Comparison of ENCODE assay signal across 8 mouse cellular contexts in genomic region chr10:99203577-99204487, GRCm38 (mm10). TPM values are rescaled to one million over a fixed set of nuclear protein-coding genes. Genes with fewer than 3 reads are reported as not detected.
DNase-seq lines count a peak whose midpoint lies in the region; ATAC-seq and TF ChIP-seq lines count a peak whose summit lies in the region.

No protein-coding gene starts in this region.

- no peaks in the 10 kb centered on the region; the same call in none of the 2 replicates for H3K4me1 ChIP-seq in lung, adult 2 months (ENCODE audit: control insufficient read depth, insufficient read depth, low read length)
- H3K4me1 ChIP-seq in forebrain, embryonic 10.5 days, result peaks cover 51% of the 10 kb centered on the region
- H3K4me1 ChIP-seq in hindbrain, embryonic 13.5 days (replicated peaks), result peaks cover 21% of the 10 kb centered on the region
- peaks cover 23% of the 10 kb centered on the region for H3K4me1 ChIP-seq in liver, embryonic 12.5 days
- peaks cover 2% of the 10 kb centered on the region; the same call in 1 of the 2 replicates for H3K4me1 ChIP-seq in neural tube, embryonic 11.5 days (ENCODE audit: control insufficient read depth, insufficient read depth, low read length)

- H3K9ac ChIP-seq in hindbrain, embryonic 13.5 days, result peak overlapping the region; percentile 55
- H3K9ac ChIP-seq in liver, embryonic 12.5 days, result peak overlapping the region; percentile 45
- H3K9ac ChIP-seq in neural tube, embryonic 11.5 days (ENCODE audit: low read length), result peak overlapping the region; percentile 47

- H3K27me3 ChIP-seq in forebrain, embryonic 10.5 days (ENCODE audit: poor library complexity, severe bottlenecking), result no peaks in the 10 kb centered on the region; the same call in 1 of the 2 replicates
- no peaks in the 10 kb centered on the region for H3K27me3 ChIP-seq in hindbrain, embryonic 13.5 days
- no peaks in the 10 kb centered on the region for H3K27me3 ChIP-seq in liver, embryonic 12.5 days (replicated peaks)
- no peaks in the 10 kb centered on the region for H3K27me3 ChIP-seq in neural tube, embryonic 11.5 days (ENCODE audit: control insufficient read depth, insufficient read depth, low read length)

- WGBS in lung, adult 2 months, result 4% methylated on average over 29 of the region's 29 CpGs
- WGBS in forebrain, embryonic 10.5 days, result under 1% methylated on average over 29 of the region's 29 CpGs
- under 1% methylated on average over 29 of the region's 29 CpGs for WGBS in hindbrain, embryonic 13.5 days
- 1% methylated on average over 29 of the region's 29 CpGs for WGBS in liver, embryonic 12.5 days (ENCODE audit: insufficient replicate concordance)
- 3% methylated on average over 29 of the region's 29 CpGs for WGBS in neural tube, embryonic 11.5 days

- no peak for TF ChIP-seq CTCF in lung, adult 2 months (IDR thresholded peaks at IDR 0.05; ENCODE audit: insufficient read depth, low read length)

- peak overlapping the region; percentile 62 for H3K4me3 ChIP-seq in lung, adult 2 months (replicated peaks; ENCODE audit: extremely low read depth, low read depth, low read length)
- H3K4me3 ChIP-seq in forebrain, embryonic 10.5 days, result peak overlapping the region; percentile 44
- H3K4me3 ChIP-seq in hindbrain, embryonic 13.5 days, result peak overlapping the region; percentile 28
- H3K4me3 ChIP-seq in liver, embryonic 12.5 days, result peak overlapping the region; percentile 46
- peak overlapping the region; percentile 7; the same call in 1 of the 2 replicates for H3K4me3 ChIP-seq in neural tube, embryonic 11.5 days (ENCODE audit: low read depth, low read length)

- ATAC-seq in hindbrain, embryonic 13.5 days (ENCODE audit: low FRiP score), result peak; percentile 54
- ATAC-seq in liver, embryonic 12.5 days, result peak; percentile 44; the same call in 1 of the 2 replicates
- peak; percentile 71 for ATAC-seq in neural tube, embryonic 11.5 days (ENCODE audit: insufficient read depth, low FRiP score, low TSS enrichment)
- ATAC-seq in cerebellum, adult (ENCODE audit: insufficient number of reproducible peaks, low FRiP score, low TSS enrichment), result no peak; the same call in 1 of the 2 replicates

- TF ChIP-seq POLR2A in lung, adult 2 months (IDR thresholded peaks at IDR 0.05; ENCODE audit: borderline replicate concordance, extremely low read depth, low read depth, low read length), result peak; percentile 65; the same call in 1 of the 2 replicates

- no peaks in the 10 kb centered on the region for H3K9me3 ChIP-seq in forebrain, embryonic 10.5 days
- no peaks in the 10 kb centered on the region for H3K9me3 ChIP-seq in hindbrain, embryonic 13.5 days
- H3K9me3 ChIP-seq in liver, embryonic 12.5 days (replicated peaks), result no peaks in the 10 kb centered on the region
- no peaks in the 10 kb centered on the region for H3K9me3 ChIP-seq in neural tube, embryonic 11.5 days (ENCODE audit: control insufficient read depth, low read length)

- peak overlapping the region; percentile 54 for H3K4me2 ChIP-seq in hindbrain, embryonic 13.5 days
- peak overlapping the region; percentile 74 for H3K4me2 ChIP-seq in liver, embryonic 12.5 days
- H3K4me2 ChIP-seq in neural tube, embryonic 11.5 days (ENCODE audit: low read depth), result peak overlapping the region; percentile 57

- peak overlapping the region; percentile 84 for H3K27ac ChIP-seq in forebrain, embryonic 10.5 days
- no peak overlapping the region for H3K27ac ChIP-seq in hindbrain, embryonic 13.5 days
- H3K27ac ChIP-seq in liver, embryonic 12.5 days, result peak overlapping the region; percentile 56; the same call in 1 of the 2 replicates
- no peak overlapping the region for H3K27ac ChIP-seq in neural tube, embryonic 11.5 days (ENCODE audit: low read depth, low read length)

- DNase-seq in lung, adult 2 months, result peak; percentile 35
- no peak for DNase-seq in lung, adult 18-20 months
- DNase-seq in forebrain, embryonic 10.5 days (ENCODE audit: extremely low spot score, low spot score), result peak; percentile 38
- peak; percentile 55 for DNase-seq in neural tube, embryonic 11.5 days (ENCODE audit: low spot score)
- DNase-seq in left cerebral cortex, adult 8-10 months (ENCODE audit: low spot score in 2 of 2), result no peak

- H3K36me3 ChIP-seq in forebrain, embryonic 10.5 days (replicated peaks), result peaks cover 8% of the 10 kb centered on the region; the same call in 1 of the 2 replicates
- no peaks in the 10 kb centered on the region for H3K36me3 ChIP-seq in hindbrain, embryonic 13.5 days
- no peaks in the 10 kb centered on the region for H3K36me3 ChIP-seq in liver, embryonic 12.5 days
- no peaks in the 10 kb centered on the region for H3K36me3 ChIP-seq in neural tube, embryonic 11.5 days (ENCODE audit: control insufficient read depth, insufficient read depth, low read length)

RNA-seq across cellular contexts. Expression of gene Dusp6, which starts 59.2 kb away (rescaled TPM):
- 81.2 and 85.4 TPM in 2 replicates for polyA plus RNA-seq in lung, adult 2 months (2012; rRNA removed)
- 97.6 and 116 TPM in 2 replicates for polyA plus RNA-seq in forebrain, embryonic 10.5 days (2016; fragmentation: Nextera tagmentation; extraction: Ambion mirVana)
- 27.2 and 27.7 TPM in 2 replicates for polyA plus RNA-seq in hindbrain, embryonic 13.5 days (2015; fragmentation: Nextera tagmentation; extraction: Ambion mirVana)
- 17.9 and 18.7 TPM in 2 replicates for polyA plus RNA-seq in liver, embryonic 12.5 days (2016; fragmentation: Nextera tagmentation; extraction: Ambion mirVana)
- polyA plus RNA-seq in neural tube, embryonic 11.5 days (2014; fragmentation: Nextera tagmentation; extraction: Ambion mirVana), result 57.5 and 62.0 TPM in 2 replicates
- total RNA-seq in left cerebral cortex, adult 8-10 months (2022), result 10 to 100 TPM; 46.0 to 76.2 (median 60.7) TPM

Comparison
In these comparisons a context has a peak if more than half of its experiments do, and no peak if none do; other contexts are left out.
1. DNase-seq: peak in lung, adult 2 months (single experiment), forebrain, embryonic 10.5 days (single experiment) and neural tube, embryonic 11.5 days (single experiment); none in lung, adult 18-20 months (0 of 2) and left cerebral cortex, adult 8-10 months (0 of 2).
2. H3K4me3 ChIP-seq: peak in every context shown above with its lines; median percentile 62 in lung, adult 2 months; 46 in liver, embryonic 12.5 days; 44 in forebrain, embryonic 10.5 days; 28 in hindbrain, embryonic 13.5 days; 7 in neural tube, embryonic 11.5 days.
3. H3K27ac ChIP-seq: peak in forebrain, embryonic 10.5 days (single experiment) and liver, embryonic 12.5 days (single experiment); none in hindbrain, embryonic 13.5 days (single experiment) and neural tube, embryonic 11.5 days (single experiment).
4. Peak in every context shown above with its lines, with median percentiles within 50 percentile points of each other: H3K4me2 ChIP-seq and H3K9ac ChIP-seq.